Mouse (Mus musculus): Measurements from ENCODE around the gene Olfr948.

Olfr948 gene

DNA sequence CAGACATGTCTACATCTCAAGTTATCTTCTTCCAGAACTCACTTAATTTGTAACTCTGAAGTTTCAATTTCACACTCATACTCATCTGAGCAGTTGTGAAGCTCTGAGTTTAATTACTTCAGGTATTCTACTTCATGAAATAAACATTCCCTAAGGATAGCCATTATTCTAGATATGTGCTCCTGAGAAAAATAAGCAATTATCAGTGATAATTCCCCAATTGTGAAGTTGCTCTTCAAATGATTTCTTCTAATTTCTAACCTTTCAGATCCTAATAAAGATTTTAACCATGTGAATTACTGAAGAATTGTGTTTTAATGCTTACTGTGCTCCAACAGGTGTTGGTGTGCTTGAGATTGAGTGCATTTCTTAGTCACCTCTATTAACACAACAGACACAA, at the start of gene Olfr948:
TSS of gene Olfr948 (minus strand) at position 101 of the 400 bp plus-strand sequence.
- no peak for DNase-seq (ENCODE audit: low read depth)

DNA sequence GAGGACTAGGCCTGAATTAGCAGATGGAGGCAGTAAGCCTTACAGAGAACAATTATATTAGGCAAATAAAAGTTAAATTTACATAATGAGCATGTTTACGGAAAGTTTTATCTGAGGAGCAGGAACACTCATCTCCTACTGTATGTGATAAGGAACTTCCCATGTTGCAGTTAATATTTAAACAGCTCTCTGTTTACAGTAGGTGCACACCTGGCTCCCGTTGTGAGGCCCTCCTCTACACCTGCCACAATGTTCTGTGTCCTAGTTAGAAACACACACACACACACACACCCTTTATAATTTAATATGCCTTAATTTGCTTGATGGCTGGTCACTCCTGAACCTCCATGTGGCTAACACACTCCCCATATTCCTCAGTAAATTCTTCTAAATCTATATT, 38.7 kb downstream of the Olfr948 start:
- no peak for DNase-seq (ENCODE audit: low read depth)

DNA sequence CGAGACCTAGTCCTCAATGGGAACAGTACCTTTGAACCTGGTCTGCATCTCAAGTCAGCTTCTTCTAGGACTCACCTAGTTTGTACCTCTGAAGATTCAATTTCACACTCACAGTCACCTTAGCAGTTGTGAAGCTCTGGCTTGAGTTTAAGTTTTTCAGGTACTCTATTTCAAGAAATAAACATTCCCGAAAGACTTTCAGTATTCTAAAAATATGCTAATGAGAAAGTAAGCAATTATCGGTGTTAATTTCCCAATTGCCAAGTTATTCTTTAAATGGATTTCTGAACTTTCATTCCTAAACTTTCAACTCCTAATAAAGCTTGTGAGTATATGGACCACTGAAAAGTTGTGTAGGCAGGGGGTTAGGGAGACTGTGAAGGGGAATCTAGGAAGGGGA, 49.1 kb downstream of the Olfr948 start, which contains the start of gene Olfr945:
TSS of gene Olfr945 (minus strand) at position 101 of the 400 bp plus-strand sequence.
- no peak for DNase-seq (ENCODE audit: low read depth)

Measured in induced T-regulatory cell, adult 2 months (primary cell).